Mouse (Mus musculus) erythroid progenitor cell, adult 5-6 weeks (primary cell): ENCODE measurements around the gene Mtf1. TPM values are rescaled to one million over a fixed set of nuclear protein-coding genes. Genes with fewer than 3 reads are reported as not detected.
A peak's percentile ranks its signal among the peaks of the same experiment; 100 is the strongest.

Experiments
- ATAC-seq: replicated peaks from 2 replicates; pipeline ENCODE4 v1.8.0; 2016; ENCODE audit warnings: moderate number of reproducible peaks, mild to moderate bottlenecking, moderate TSS enrichment, inconsistent platforms; ENCODE audit not compliant: poor library complexity, low FRiP score, severe bottlenecking
- total RNA-seq, 2 experiments: library from RNA; stranded (forward) in 1 of 2; stranded (reverse) in 1 of 2; fragments of 150-400 nt in 1 of 2; fragments of 186-747, 209-891 nt in 1 of 2; gene quantifications; 2 replicates each; pipeline versions ENCODE4 v1.2.3 to v1.2.4; 2015 to 2017; ENCODE audit warnings: low replicate concordance in 2 of 2

The Mtf1 gene
- total RNA-seq, 2 experiments from 2014 or later = 7.0 to 21.4 TPM

DNA sequence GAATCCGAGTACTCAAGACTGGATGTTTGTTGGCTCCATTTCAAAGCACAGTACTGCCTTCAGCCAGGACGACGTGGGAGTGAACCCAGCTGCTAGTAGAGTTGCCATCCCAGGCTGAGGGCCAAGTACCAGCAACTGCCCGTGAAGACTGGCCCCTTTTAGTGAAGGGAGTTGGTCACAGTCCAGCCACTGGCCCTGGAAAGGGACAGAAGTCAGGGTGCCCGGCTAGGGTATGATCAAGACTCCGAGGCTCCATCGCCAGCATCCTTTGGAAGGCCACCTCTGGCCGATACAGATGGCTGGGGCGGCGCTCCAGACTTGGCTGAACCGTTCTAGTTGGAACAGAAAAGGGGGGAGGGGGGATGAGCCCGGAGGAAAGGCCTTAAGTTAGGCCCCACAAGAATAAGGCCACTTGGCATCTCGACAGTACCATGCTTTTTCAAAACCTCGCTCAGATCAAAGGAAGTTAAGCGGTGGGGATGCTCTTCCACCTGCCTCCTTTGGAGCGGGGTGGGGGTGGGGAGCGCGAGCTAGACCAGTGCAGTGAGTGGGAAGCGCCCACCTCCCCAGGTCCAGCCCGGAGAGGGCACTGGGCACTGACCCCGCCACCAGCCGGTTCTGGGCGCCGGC is 47.8 kb downstream of the Mtf1 start:
- ATAC-seq = 0 out of 2 replicates have a peak, but pooled peaks have one; percentile 0

GRCm38 (mm10) chr4:124850261-124850913 is 48.5 kb downstream of the Mtf1 start, which contains the start of gene Yrdc:
Gene Yrdc, plus strand, starts transcription at chr4:124850679.
- peak; percentile 89 for ATAC-seq

GRCm38 (mm10) chr4:124850933-124851658 is 49.2 kb downstream of the Mtf1 start, which contains the start of gene 1110065P20Rik:
Gene 1110065P20Rik, minus strand, starts transcription at chr4:124851196.
- 0 out of 2 replicates have a peak, but pooled peaks have one; percentile 11 for ATAC-seq

DNA sequence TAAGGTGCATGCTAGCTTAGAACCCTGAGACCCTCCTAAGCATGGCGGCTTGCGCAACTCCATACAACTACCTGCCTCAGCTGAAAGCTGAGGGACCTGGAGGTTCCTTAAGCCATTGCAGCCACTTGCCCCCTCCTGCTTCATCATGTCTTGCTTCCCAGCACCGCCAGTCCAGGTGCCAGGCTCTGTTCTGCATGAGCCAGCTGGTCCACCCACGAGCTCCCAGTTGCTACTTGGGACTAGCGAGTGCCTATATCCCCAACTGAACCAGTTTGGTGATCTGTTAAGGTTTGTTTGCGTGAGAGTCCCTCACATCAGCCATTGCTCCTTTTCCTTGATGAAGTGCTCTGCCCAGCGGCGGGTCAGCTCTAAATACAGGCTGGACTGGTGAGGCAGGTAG is 54.4 kb downstream of the Mtf1 start:
- no peak for ATAC-seq

GRCm38 (mm10) chr4:124858370-124858769 is 56.5 kb downstream of the Mtf1 start:
- ATAC-seq = no peak

DNA sequence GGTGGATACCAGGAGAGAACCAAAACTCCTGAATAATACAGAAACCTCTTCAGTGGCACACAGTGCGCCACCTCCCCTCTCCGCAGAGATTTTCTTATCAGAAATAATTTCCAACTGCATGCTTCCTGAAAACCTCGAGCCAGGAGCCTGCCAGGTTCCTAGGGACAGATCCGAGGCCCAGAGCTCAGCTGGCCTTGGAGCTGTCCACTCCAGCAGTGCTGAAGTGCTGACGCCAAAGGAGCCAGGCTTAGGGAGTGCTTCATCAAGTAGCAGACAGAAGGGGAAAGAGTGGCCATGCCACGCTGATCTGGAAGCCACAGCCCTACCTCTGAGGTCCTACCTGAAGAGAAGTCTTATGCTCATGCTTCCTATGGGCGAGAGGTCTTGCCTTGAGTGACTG is 58.5 kb downstream of the Mtf1 start:
- ATAC-seq = no peak

DNA sequence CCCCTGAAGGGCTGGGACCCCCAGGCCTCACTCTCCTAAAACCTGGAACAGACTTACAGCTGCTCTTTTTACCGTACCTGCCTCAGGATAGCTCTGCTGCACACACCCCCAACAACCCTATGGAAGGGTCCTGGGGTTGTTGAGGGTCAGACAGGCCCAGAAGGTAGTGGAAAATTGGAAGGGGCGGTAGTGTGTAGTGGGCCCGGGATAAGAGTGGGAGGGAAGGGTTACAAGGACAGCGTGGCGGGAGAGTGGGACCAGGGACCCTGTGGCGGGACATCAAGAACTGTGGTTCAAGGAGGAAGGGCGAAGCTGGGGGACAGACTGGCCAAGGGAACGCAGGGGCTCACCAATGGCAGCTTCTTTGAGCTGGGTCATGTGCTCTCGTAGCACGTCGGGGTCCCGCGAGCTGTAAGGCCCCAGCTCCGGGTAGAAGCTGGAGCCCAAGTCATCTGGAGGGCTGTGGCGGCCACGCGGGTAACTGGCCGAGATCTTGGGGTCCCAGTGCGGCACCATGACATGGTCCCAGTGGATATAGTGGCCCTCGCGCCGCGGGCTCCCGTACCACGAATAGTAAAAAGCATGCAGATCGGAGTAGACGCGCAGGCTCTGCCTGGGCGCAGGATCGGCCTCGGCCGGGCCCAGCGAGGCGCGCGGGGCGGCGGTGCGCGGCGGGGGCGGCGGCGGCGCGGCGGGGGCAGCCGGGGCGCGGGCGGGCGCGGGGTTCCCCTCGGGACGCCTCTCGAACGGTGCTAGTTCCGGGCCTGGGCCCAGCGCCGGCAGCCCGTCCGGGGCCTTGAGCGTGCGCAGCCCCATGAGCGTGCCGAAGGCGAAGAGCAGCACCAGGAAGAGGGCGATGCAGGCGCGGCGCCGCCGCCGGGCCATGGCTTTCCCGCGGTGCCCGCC is 59.6 kb downstream of the Mtf1 start, which contains the start of gene Maneal:
Gene Maneal (minus strand): TSS at position 889 of the 906 bp plus-strand sequence.
- peak; percentile 59 for ATAC-seq

GRCm38 (mm10) chr4:124872719-124873118 is 70.8 kb downstream of the Mtf1 start:
- no peak for ATAC-seq

GRCm38 (mm10) chr4:124880599-124880998 is 78.7 kb downstream of the Mtf1 start, which contains the start of gene Epha10:
Gene Epha10, plus strand, starts transcription at chr4:124880899.
- no peak for ATAC-seq

GRCm38 (mm10) chr4:124881341-124881908 is 79.5 kb downstream of the Mtf1 start:
- no peak for ATAC-seq

- ATAC-seq = no peak
Measured at GRCm38 (mm10) chr4:124882151-124882729, 80.3 kb downstream of the Mtf1 start.

DNA sequence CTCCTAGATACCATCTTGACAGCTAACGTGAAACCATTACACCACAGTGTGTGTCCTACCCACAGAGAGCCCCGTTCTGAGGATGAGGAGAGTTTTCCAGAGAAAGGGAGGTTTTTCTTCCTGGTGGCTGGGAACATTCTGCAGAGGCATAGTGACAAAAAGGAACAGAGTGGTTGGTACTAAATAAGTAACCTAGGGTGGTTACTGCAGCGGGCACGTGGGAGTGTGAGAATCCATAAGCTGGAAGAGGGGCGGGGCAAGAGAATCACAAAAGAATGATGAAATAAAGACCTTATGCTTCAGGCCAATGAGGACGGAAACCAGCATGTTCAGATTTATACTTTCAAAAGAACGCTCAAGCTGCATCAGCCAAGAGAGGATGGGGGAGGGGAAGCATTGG is 86.8 kb downstream of the Mtf1 start:
- ATAC-seq = no peak

- ATAC-seq = no peak
Measured at GRCm38 (mm10) chr4:124889935-124890334, 88.0 kb downstream of the Mtf1 start.

DNA sequence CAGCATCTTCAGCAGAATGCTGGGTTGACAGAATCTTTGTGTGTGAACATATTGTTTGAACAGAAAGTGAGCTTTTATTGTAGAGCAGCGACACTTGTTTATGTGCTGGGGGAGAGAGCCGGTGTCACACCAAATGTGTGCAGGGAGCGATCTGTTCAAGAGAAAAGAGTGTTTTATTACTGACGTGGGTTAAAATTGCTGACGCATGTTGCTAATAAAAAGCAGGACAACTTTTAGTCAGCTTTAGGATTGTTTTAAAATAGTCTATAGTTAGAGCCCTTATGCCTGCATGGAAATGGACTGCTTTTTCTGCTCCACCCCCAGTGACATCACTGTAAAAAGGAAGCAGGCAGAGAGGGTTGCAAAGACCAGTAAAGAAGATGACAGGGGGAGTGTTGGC is 88.9 kb downstream of the Mtf1 start:
- no peak for ATAC-seq

GRCm38 (mm10) chr4:124893769-124894168 is 91.9 kb downstream of the Mtf1 start:
- no peak for ATAC-seq

GRCm38 (mm10) chr4:124894508-124895428 is 92.9 kb downstream of the Mtf1 start:
- ATAC-seq = 0 out of 2 replicates have a peak, but pooled peaks have one; percentile 14

- ATAC-seq = no peak
Measured at GRCm38 (mm10) chr4:124898428-124898827, 96.5 kb downstream of the Mtf1 start.
